Mouse (Mus musculus): ENCODE data around the gene Plekha6. TPM values are rescaled to one million over a fixed set of nuclear protein-coding genes. Genes with fewer than 3 reads are reported as not detected.

Plekha6 gene
- polyA plus RNA-seq, 1 experiment from 2014 or later, result 8.8 TPM

- WGBS, result 29% methylated on average over 9 of the region's 9 CpGs
- Histone ChIP-seq H3K27me3 (ENCODE audit: insufficient read depth, low read length) (no peaks in the 10 kb centered on the region), H3K36me3 (ENCODE audit: insufficient read depth, low read length) (no peaks in the 10 kb centered on the region), H3K9me3 (replicated peaks; ENCODE audit: low read length) (no peaks in the 10 kb centered on the region), H3K4me2 (ENCODE audit: low read length) (0 out of 2 replicates have a peak overlapping the region, but pooled peaks have one; percentile 7), H3K4me3 (replicated peaks; ENCODE audit: low read depth, low read length) (no peak overlapping the region), H3K9ac (ENCODE audit: low read depth, low read length) (0 out of 2 replicates have a peak overlapping the region, but pooled peaks have one; percentile 24), H3K4me1 (replicated peaks; ENCODE audit: insufficient read depth, low read length) (peaks cover 47% of the 10 kb centered on the region), H3K27ac (peak overlapping the region; percentile 36)
- DNase-seq (ENCODE audit: low spot score) (peak; percentile 19), ATAC-seq (replicated peaks; ENCODE audit: low FRiP score, low read depth) (no peak; the same call in 1 of the 2 replicates)
- TF ChIP-seq CTCF (IDR thresholded peaks at IDR 0.05; ENCODE audit: low read depth), result no peak
Observed at GRCm38 (mm10) chr1:133254856-133255764, 91.1 kb downstream of the Plekha6 start.

- WGBS, result 21% methylated on average over 5 of the region's 5 CpGs
- Histone ChIP-seq H3K27me3 (ENCODE audit: insufficient read depth, low read length) (no peaks in the 10 kb centered on the region), H3K9me3 (replicated peaks; ENCODE audit: low read length) (no peaks in the 10 kb centered on the region), H3K27ac (peak overlapping the region; percentile 15; the same call in 1 of the 2 replicates), H3K4me3 (replicated peaks; ENCODE audit: low read depth, low read length) (no peak overlapping the region), H3K4me2 (ENCODE audit: low read length) (0 out of 2 replicates have a peak overlapping the region, but pooled peaks have one; percentile 16), H3K9ac (ENCODE audit: low read depth, low read length) (0 out of 2 replicates have a peak overlapping the region, but pooled peaks have one; percentile 24), H3K4me1 (replicated peaks; ENCODE audit: insufficient read depth, low read length) (peaks cover 46% of the 10 kb centered on the region), H3K36me3 (ENCODE audit: insufficient read depth, low read length) (no peaks in the 10 kb centered on the region)
- TF ChIP-seq CTCF (IDR thresholded peaks at IDR 0.05; ENCODE audit: low read depth), result no peak
- no peak for ATAC-seq (replicated peaks; ENCODE audit: low FRiP score, low read depth)
- peak; percentile 57 for DNase-seq (ENCODE audit: low spot score)
Observed at GRCm38 (mm10) chr1:133255776-133256175, 91.8 kb downstream of the Plekha6 start.

GRCm38 (mm10) chr1:133256347-133256746 is 92.3 kb downstream of the Plekha6 start:
- Histone ChIP-seq H3K4me2 (ENCODE audit: low read length) (0 out of 2 replicates have a peak overlapping the region, but pooled peaks have one; percentile 9), H3K4me3 (replicated peaks; ENCODE audit: low read depth, low read length) (no peak overlapping the region), H3K36me3 (ENCODE audit: insufficient read depth, low read length) (no peaks in the 10 kb centered on the region), H3K9me3 (replicated peaks; ENCODE audit: low read length) (no peaks in the 10 kb centered on the region), H3K27ac (peak overlapping the region; percentile 15; the same call in 1 of the 2 replicates), H3K9ac (ENCODE audit: low read depth, low read length) (no peak overlapping the region), H3K27me3 (ENCODE audit: insufficient read depth, low read length) (no peaks in the 10 kb centered on the region), H3K4me1 (replicated peaks; ENCODE audit: insufficient read depth, low read length) (peaks cover 41% of the 10 kb centered on the region)
- 79% methylated on average over 8 of the region's 8 CpGs for WGBS
- ATAC-seq (replicated peaks; ENCODE audit: low FRiP score, low read depth) (no peak), DNase-seq (ENCODE audit: low spot score) (no peak)
- TF ChIP-seq CTCF (IDR thresholded peaks at IDR 0.05; ENCODE audit: low read depth), result no peak

GRCm38 (mm10) chr1:133258694-133259093 is 94.7 kb downstream of the Plekha6 start:
- no peak overlapping the region for H3K27ac ChIP-seq
- H3K4me2 ChIP-seq (ENCODE audit: low read length), result no peak overlapping the region
- TF ChIP-seq CTCF (IDR thresholded peaks at IDR 0.05; ENCODE audit: low read depth), result no peak
- H3K9me3 ChIP-seq (replicated peaks; ENCODE audit: low read length), result no peaks in the 10 kb centered on the region
- no peaks in the 10 kb centered on the region for H3K36me3 ChIP-seq (ENCODE audit: insufficient read depth, low read length)
- H3K4me3 ChIP-seq (replicated peaks; ENCODE audit: low read depth, low read length), result no peak overlapping the region
- H3K9ac ChIP-seq (ENCODE audit: low read depth, low read length), result no peak overlapping the region
- WGBS, result 71% methylated on average over 6 of the region's 6 CpGs
- no peaks in the 10 kb centered on the region for H3K27me3 ChIP-seq (ENCODE audit: insufficient read depth, low read length)
- ATAC-seq (replicated peaks; ENCODE audit: low FRiP score, low read depth) (no peak), DNase-seq (ENCODE audit: low spot score) (no peak)
- peaks cover 22% of the 10 kb centered on the region; the same call in 1 of the 2 replicates for H3K4me1 ChIP-seq (replicated peaks; ENCODE audit: insufficient read depth, low read length)

GRCm38 (mm10) chr1:133262628-133263027 is 98.6 kb downstream of the Plekha6 start:
- Histone ChIP-seq H3K4me3 (replicated peaks; ENCODE audit: low read depth, low read length) (no peak overlapping the region), H3K27ac (no peak overlapping the region), H3K4me1 (replicated peaks; ENCODE audit: insufficient read depth, low read length) (peaks cover 12% of the 10 kb centered on the region), H3K36me3 (ENCODE audit: insufficient read depth, low read length) (no peaks in the 10 kb centered on the region), H3K27me3 (ENCODE audit: insufficient read depth, low read length) (no peaks in the 10 kb centered on the region), H3K9me3 (replicated peaks; ENCODE audit: low read length) (no peaks in the 10 kb centered on the region), H3K9ac (ENCODE audit: low read depth, low read length) (no peak overlapping the region), H3K4me2 (ENCODE audit: low read length) (no peak overlapping the region)
- TF ChIP-seq CTCF (IDR thresholded peaks at IDR 0.05; ENCODE audit: low read depth), result no peak
- no peak for ATAC-seq (replicated peaks; ENCODE audit: low FRiP score, low read depth)
- no peak for DNase-seq (ENCODE audit: low spot score)
- WGBS, result 87% methylated on average over 6 of the region's 6 CpGs

- Histone ChIP-seq H3K4me1 (replicated peaks; ENCODE audit: insufficient read depth, low read length) (peaks cover 10% of the 10 kb centered on the region), H3K4me3 (replicated peaks; ENCODE audit: low read depth, low read length) (no peak overlapping the region), H3K36me3 (ENCODE audit: insufficient read depth, low read length) (no peaks in the 10 kb centered on the region), H3K4me2 (ENCODE audit: low read length) (no peak overlapping the region), H3K27me3 (ENCODE audit: insufficient read depth, low read length) (no peaks in the 10 kb centered on the region), H3K27ac (no peak overlapping the region), H3K9me3 (replicated peaks; ENCODE audit: low read length) (no peaks in the 10 kb centered on the region), H3K9ac (ENCODE audit: low read depth, low read length) (no peak overlapping the region)
- DNase-seq (ENCODE audit: low spot score), result no peak
- 84% methylated on average over 7 of the region's 7 CpGs for WGBS
- TF ChIP-seq CTCF (IDR thresholded peaks at IDR 0.05; ENCODE audit: low read depth), result no peak
- no peak for ATAC-seq (replicated peaks; ENCODE audit: low FRiP score, low read depth)
Observed at GRCm38 (mm10) chr1:133263134-133263533, 99.1 kb downstream of the Plekha6 start.
